Mouse (Mus musculus): ENCODE data around the gene Brpf3. TPM values are rescaled to one million over a fixed set of nuclear protein-coding genes. Genes with fewer than 3 reads are reported as not detected.
"Not testable (repeated sequence)": the region's sequence is repeated elsewhere in the genome, so short reads cannot be mapped to it uniquely, and the experiment has no call there.

Gene Brpf3
- polyA plus RNA-seq, 1 experiment from 2014 or later = 12.1 TPM

GRCm38 (mm10) chr17:28801474-28802005 is 650 bp downstream of the Brpf3 start:
- Histone ChIP-seq H3K4me1 (peaks cover 27% of the 10 kb centered on the region), H3K9me3 (no peaks in the 10 kb centered on the region), H3K4me3 (peak overlapping the region; percentile 92), H3K4me2 (replicated peaks) (peak overlapping the region; percentile 99), H3K27ac (peak overlapping the region; percentile 99), H3K36me3 (peaks cover 10% of the 10 kb centered on the region), H3K9ac (peak overlapping the region; percentile 100), H3K27me3 (replicated peaks) (no peaks in the 10 kb centered on the region)
- peak; percentile 99 for ATAC-seq (ENCODE audit: low FRiP score, low read depth)
- whole genome bisulfite sequencing = 0% methylated on average over 33 of the region's 42 CpGs

- Histone ChIP-seq H3K9ac (peak overlapping the region; percentile 100), H3K4me3 (peak overlapping the region; percentile 92), H3K27ac (no peak overlapping the region), H3K4me1 (peaks cover 27% of the 10 kb centered on the region), H3K4me2 (replicated peaks) (peak overlapping the region; percentile 99), H3K9me3 (no peaks in the 10 kb centered on the region), H3K36me3 (peaks cover 15% of the 10 kb centered on the region), H3K27me3 (replicated peaks) (no peaks in the 10 kb centered on the region)
- 0 out of 2 replicates have a peak, but pooled peaks have one; percentile 5 for ATAC-seq (ENCODE audit: low FRiP score, low read depth)
- WGBS = 2% methylated on average over 18 of the region's 18 CpGs
These were observed 1.2 kb downstream of the Brpf3 start for GRCm38 (mm10) chr17:28802006-28802481.

- Histone ChIP-seq H3K27me3 (replicated peaks) (no peaks in the 10 kb centered on the region), H3K36me3 (peaks cover 26% of the 10 kb centered on the region), H3K27ac (no peak overlapping the region), H3K9ac (no peak overlapping the region), H3K4me2 (replicated peaks) (0 out of 2 replicates have a peak overlapping the region, but pooled peaks have one; percentile 16), H3K4me1 (peaks cover 27% of the 10 kb centered on the region), H3K4me3 (no peak overlapping the region), H3K9me3 (no peaks in the 10 kb centered on the region)
- no peak for ATAC-seq (ENCODE audit: low FRiP score, low read depth)
- WGBS = 89% methylated on average over 1 of the region's 1 CpGs
These were observed 2.4 kb downstream of the Brpf3 start for GRCm38 (mm10) chr17:28803316-28803715.

- peaks cover 42% of the 10 kb centered on the region for H3K36me3 ChIP-seq
- 93% methylated on average over 6 of the region's 6 CpGs for WGBS
- ATAC-seq (ENCODE audit: low FRiP score, low read depth) = no peak
These were observed 4.1 kb downstream of the Brpf3 start for GRCm38 (mm10) chr17:28804973-28805372.

GRCm38 (mm10) chr17:28806770-28807169 is 5.9 kb downstream of the Brpf3 start:
- Histone ChIP-seq H3K4me3 (no peak overlapping the region), H3K4me1 (peaks cover 12% of the 10 kb centered on the region), H3K9ac (no peak overlapping the region), H3K9me3 (no peaks in the 10 kb centered on the region), H3K27ac (no peak overlapping the region), H3K36me3 (peaks cover 57% of the 10 kb centered on the region), H3K27me3 (replicated peaks) (no peaks in the 10 kb centered on the region), H3K4me2 (replicated peaks) (no peak overlapping the region)
- no peak for ATAC-seq (ENCODE audit: low FRiP score, low read depth)
- 97% methylated on average over 19 of the region's 19 CpGs for WGBS

More at GRCm38 (mm10) chr17:28804973-28805372, 4.1 kb downstream of the Brpf3 start:
- Histone ChIP-seq H3K9ac (no peak overlapping the region), H3K4me1 (peaks cover 14% of the 10 kb centered on the region), H3K27ac (no peak overlapping the region), H3K9me3 (no peaks in the 10 kb centered on the region), H3K4me3 (no peak overlapping the region), H3K27me3 (replicated peaks) (no peaks in the 10 kb centered on the region), H3K4me2 (replicated peaks) (no peak overlapping the region)

- Histone ChIP-seq H3K4me1 (no peaks in the 10 kb centered on the region), H3K36me3 (peaks cover 73% of the 10 kb centered on the region), H3K4me2 (replicated peaks) (no peak overlapping the region), H3K9me3 (no peaks in the 10 kb centered on the region), H3K27ac (no peak overlapping the region), H3K9ac (no peak overlapping the region), H3K4me3 (no peak overlapping the region), H3K27me3 (replicated peaks) (no peaks in the 10 kb centered on the region)
- ATAC-seq (ENCODE audit: low FRiP score, low read depth) = no peak
- WGBS = 96% methylated on average over 8 of the region's 8 CpGs
These were observed 7.8 kb downstream of the Brpf3 start for GRCm38 (mm10) chr17:28808714-28809113.

GRCm38 (mm10) chr17:28809175-28809831 is 8.4 kb downstream of the Brpf3 start:
- H3K36me3 ChIP-seq = peaks cover 79% of the 10 kb centered on the region
- WGBS = 97% methylated on average over 10 of the region's 10 CpGs

GRCm38 (mm10) chr17:28812345-28812744 is 11.5 kb downstream of the Brpf3 start:
- Histone ChIP-seq H3K27me3 (replicated peaks) (no peaks in the 10 kb centered on the region), H3K9me3 (no peaks in the 10 kb centered on the region), H3K4me2 (replicated peaks) (no peak overlapping the region), H3K9ac (no peak overlapping the region), H3K4me1 (no peaks in the 10 kb centered on the region), H3K36me3 (peaks cover 83% of the 10 kb centered on the region), H3K4me3 (no peak overlapping the region), H3K27ac (no peak overlapping the region)
- no peak for ATAC-seq (ENCODE audit: low FRiP score, low read depth)
- WGBS = 98% methylated on average over 10 of the region's 10 CpGs

More at GRCm38 (mm10) chr17:28809175-28809831, 8.4 kb downstream of the Brpf3 start:
- Histone ChIP-seq H3K4me1 (no peaks in the 10 kb centered on the region), H3K9ac (no peak overlapping the region), H3K4me3 (no peak overlapping the region), H3K9me3 (no peaks in the 10 kb centered on the region), H3K4me2 (replicated peaks) (no peak overlapping the region), H3K27me3 (replicated peaks) (no peaks in the 10 kb centered on the region), H3K27ac (no peak overlapping the region)
- ATAC-seq (ENCODE audit: low FRiP score, low read depth) = no peak

GRCm38 (mm10) chr17:28814529-28815097 is 13.7 kb downstream of the Brpf3 start:
- no peak for ATAC-seq (ENCODE audit: low FRiP score, low read depth)
- 90% methylated on average over 18 of the region's 18 CpGs for WGBS
- H3K27ac ChIP-seq = no peak overlapping the region
- H3K9me3 ChIP-seq = no peaks in the 10 kb centered on the region
- no peak overlapping the region for H3K4me3 ChIP-seq
- H3K4me1 ChIP-seq = no peaks in the 10 kb centered on the region
- H3K27me3 ChIP-seq (replicated peaks) = no peaks in the 10 kb centered on the region
- no peak overlapping the region for H3K9ac ChIP-seq
- H3K36me3 ChIP-seq = peaks cover 86% of the 10 kb centered on the region
- no peak overlapping the region for H3K4me2 ChIP-seq (replicated peaks)

GRCm38 (mm10) chr17:28815384-28816004 is 14.6 kb downstream of the Brpf3 start:
- Histone ChIP-seq H3K4me1 (no peaks in the 10 kb centered on the region), H3K9ac (no peak overlapping the region), H3K4me2 (replicated peaks) (no peak overlapping the region), H3K27me3 (replicated peaks) (no peaks in the 10 kb centered on the region), H3K36me3 (peaks cover 85% of the 10 kb centered on the region), H3K4me3 (no peak overlapping the region), H3K9me3 (no peaks in the 10 kb centered on the region), H3K27ac (no peak overlapping the region)
- WGBS = 90% methylated on average over 10 of the region's 10 CpGs
- no peak for ATAC-seq (ENCODE audit: low FRiP score, low read depth)

- H3K4me1 ChIP-seq; H3K27me3 ChIP-seq (replicated peaks); H3K27ac ChIP-seq; H3K9ac ChIP-seq; H3K9me3 ChIP-seq; ATAC-seq (ENCODE audit: low FRiP score, low read depth); H3K4me3 ChIP-seq; H3K4me2 ChIP-seq (replicated peaks): not testable (repeated sequence)
- H3K36me3 ChIP-seq = peaks cover 86% of the 10 kb centered on the region
- WGBS = 92% methylated on average over 10 of the region's 10 CpGs
These were observed 15.4 kb downstream of the Brpf3 start for GRCm38 (mm10) chr17:28816326-28816725.
